Mouse (Mus musculus) CH12.LX (cell line): ENCODE measurements around the gene Pex5. TPM values are rescaled to one million over a fixed set of nuclear protein-coding genes. Genes with fewer than 3 reads are reported as not detected.

Experiments
- DNase-seq: peaks from one replicate; pipeline ENCODE4 v3.0.0-alpha.2; 2013; ENCODE audit errors: extremely low read depth
- H3K27ac ChIP-seq: 2 replicates; pipeline ENCODE4 v1.5.1; 2012; ENCODE audit warnings: low read depth, mild to moderate bottlenecking, control low read depth, moderate library complexity; ENCODE audit not compliant: insufficient read depth
- H3K27me3 ChIP-seq: replicated peaks from 2 replicates; pipeline ENCODE3; 2012; ENCODE audit warnings: inconsistent platforms
- H3K36me3 ChIP-seq, 2 experiments: replicated peaks in 1 of 2; 2 replicates each; pipeline versions ENCODE3 to v1.6.1; 2012; ENCODE audit warnings: inconsistent platforms in 1 of 2, low read length in 1 of 2, mild to moderate bottlenecking in 1 of 2, mixed read lengths in 1 of 2, moderate library complexity in 1 of 2; ENCODE audit not compliant: control insufficient read depth in 1 of 2, insufficient read depth in 1 of 2
- H3K4me1 ChIP-seq, 2 experiments: 2 replicates each; pipeline ENCODE4 v1.6.1; 2012; ENCODE audit warnings: inconsistent platforms in 1 of 2, moderate library complexity in 1 of 2; ENCODE audit not compliant: insufficient read depth in 2 of 2, control insufficient read depth in 1 of 2
- H3K4me2 ChIP-seq: 2 replicates; pipeline ENCODE4 v1.6.1; 2012; ENCODE audit warnings: low read depth, mild to moderate bottlenecking, control low read depth; ENCODE audit not compliant: poor library complexity, insufficient read depth, severe bottlenecking
- H3K4me3 ChIP-seq, 3 experiments: fragments of 150-350 bp in 1 of 3; sonication (generic) in 1 of 3; replicated peaks in 1 of 3; 2 replicates each; pipeline versions ENCODE3 to v1.5.1; 2011 to 2012; ENCODE audit warnings: low read depth in 2 of 3, low read length in 2 of 3, mild to moderate bottlenecking in 2 of 3, moderate library complexity in 2 of 3, control low read depth in 1 of 3, improper control_type of control experiment in 1 of 3, inconsistent platforms in 1 of 3, mixed read lengths in 1 of 3; ENCODE audit not compliant: poor library complexity in 1 of 3
- H3K79me2 ChIP-seq: replicated peaks from 2 replicates; pipeline ENCODE4 v1.6.1; 2012; ENCODE audit warnings: mild to moderate bottlenecking, moderate library complexity; ENCODE audit not compliant: control insufficient read depth, poor library complexity, insufficient read depth, severe bottlenecking; ENCODE audit errors: extremely low read depth
- H3K9ac ChIP-seq: 2 replicates; pipeline ENCODE4 v1.6.1; 2012; ENCODE audit warnings: low read depth, mild to moderate bottlenecking, control low read depth, moderate library complexity; ENCODE audit not compliant: insufficient read depth
- H3K9me3 ChIP-seq: replicated peaks from 2 replicates; pipeline ENCODE3; 2012; ENCODE audit warnings: low read length, inconsistent platforms, mixed read lengths
- BHLHE40 ChIP-seq: IDR thresholded peaks from 2 replicates; pipeline ENCODE4 v1.6.1; 2011; ENCODE audit warnings: mild to moderate bottlenecking, low read depth, low read length, improper control_type of control experiment
- CHD1 ChIP-seq: IDR thresholded peaks from 2 replicates; pipeline ENCODE4 v1.6.1; 2012; ENCODE audit warnings: low read depth, low read length, improper control_type of control experiment, inconsistent platforms
- CTCF ChIP-seq, 2 experiments: IDR thresholded peaks in 1 of 2; conservative IDR thresholded peaks in 1 of 2; 2 replicates each; pipeline ENCODE4 v1.5.1; 2011 to 2012; ENCODE audit warnings: low read depth in 2 of 2, low read length in 2 of 2, improper control_type of control experiment in 1 of 2, inconsistent platforms in 1 of 2, mild to moderate bottlenecking in 1 of 2, moderate library complexity in 1 of 2
- ELF1 ChIP-seq: IDR thresholded peaks from 2 replicates; pipeline ENCODE4 v1.6.1; 2014; ENCODE audit warnings: low read depth, mild to moderate bottlenecking, inconsistent platforms, low read length, improper control_type of control experiment
- GABPA ChIP-seq: IDR thresholded peaks from 2 replicates; pipeline ENCODE4 v1.6.1; 2012; ENCODE audit warnings: low read depth, low read length, improper control_type of control experiment, inconsistent platforms; ENCODE audit not compliant: insufficient replicate concordance
- HCFC1 ChIP-seq: IDR thresholded peaks from 2 replicates; pipeline ENCODE4 v1.6.1; 2012; ENCODE audit warnings: low read depth, mild to moderate bottlenecking, inconsistent platforms, low read length, improper control_type of control experiment
- IRF4 ChIP-seq: IDR thresholded peaks from 2 replicates; pipeline ENCODE4 v1.6.1; 2014; ENCODE audit warnings: low read depth, mild to moderate bottlenecking, inconsistent platforms, low read length, improper control_type of control experiment
- JUND ChIP-seq: conservative IDR thresholded peaks from 2 replicates; pipeline ENCODE4 v1.6.1; 2011; ENCODE audit warnings: low read depth, low read length, improper control_type of control experiment
- MAFK ChIP-seq: IDR thresholded peaks from 2 replicates; pipeline ENCODE4 v1.6.1; 2011; ENCODE audit warnings: low read length, improper control_type of control experiment; ENCODE audit not compliant: insufficient replicate concordance
- MEF2A ChIP-seq: IDR thresholded peaks from 2 replicates; pipeline ENCODE4 v1.6.1; 2014; ENCODE audit warnings: low read depth, mild to moderate bottlenecking, inconsistent platforms, low read length, improper control_type of control experiment, borderline replicate concordance
- MXI1 ChIP-seq: IDR thresholded peaks from 2 replicates; pipeline ENCODE4 v1.6.1; 2011; ENCODE audit warnings: mild to moderate bottlenecking, low read depth, low read length, improper control_type of control experiment
- NELFE ChIP-seq: IDR thresholded peaks from 2 replicates; pipeline ENCODE4 v1.6.1; 2011; ENCODE audit warnings: low read depth, low read length, improper control_type of control experiment
- PAX5 ChIP-seq: IDR thresholded peaks from 2 replicates; pipeline ENCODE4 v1.6.1; 2012; ENCODE audit warnings: low read length, inconsistent platforms, mixed read lengths
- POLR2A ChIP-seq: IDR thresholded peaks from 2 replicates; pipeline ENCODE4 v1.6.1; 2011; ENCODE audit warnings: low read depth, mild to moderate bottlenecking, improper control_type of control experiment, low read length
- POLR2AphosphoS2 ChIP-seq: IDR thresholded peaks from 2 replicates; pipeline ENCODE4 v1.6.1; 2011; ENCODE audit warnings: low read depth, low read length, improper control_type of control experiment
- RAD21 ChIP-seq: IDR thresholded peaks from 2 replicates; pipeline ENCODE4 v1.6.1; 2011; ENCODE audit warnings: low read depth, mild to moderate bottlenecking, low read length, improper control_type of control experiment, moderate library complexity
- RCOR1 ChIP-seq: conservative IDR thresholded peaks from 2 replicates; pipeline ENCODE4 v1.6.1; 2012; ENCODE audit warnings: low read depth, mild to moderate bottlenecking, inconsistent platforms, low read length, improper control_type of control experiment
- SIN3A ChIP-seq: IDR thresholded peaks from 2 replicates; pipeline ENCODE4 v1.6.1; 2012; ENCODE audit warnings: low read length, improper control_type of control experiment, inconsistent platforms
- SMC3 ChIP-seq: IDR thresholded peaks from 2 replicates; pipeline ENCODE4 v1.6.1; 2011; ENCODE audit warnings: low read depth, low read length, improper control_type of control experiment
- TBP ChIP-seq: conservative IDR thresholded peaks from 2 replicates; pipeline ENCODE4 v1.6.1; 2011; ENCODE audit warnings: low read depth, low read length, improper control_type of control experiment
- TCF12 ChIP-seq: IDR thresholded peaks from 2 replicates; pipeline ENCODE4 v1.6.1; 2014; ENCODE audit warnings: low read depth, mild to moderate bottlenecking, inconsistent platforms, low read length, improper control_type of control experiment
- UBTF ChIP-seq: IDR thresholded peaks from 2 replicates; pipeline ENCODE4 v1.6.1; 2012; ENCODE audit warnings: low read depth, mild to moderate bottlenecking, inconsistent platforms, low read length, improper control_type of control experiment, moderate library complexity
- USF1 ChIP-seq: IDR thresholded peaks from 2 replicates; pipeline ENCODE4 v1.6.1; 2014; ENCODE audit warnings: low read depth, mild to moderate bottlenecking, inconsistent platforms, low read length, improper control_type of control experiment
- ZKSCAN1 ChIP-seq: IDR thresholded peaks from 2 replicates; pipeline ENCODE4 v1.6.1; 2012; ENCODE audit warnings: low read depth, inconsistent platforms, low read length, improper control_type of control experiment, borderline replicate concordance
- ZMIZ1 ChIP-seq: IDR thresholded peaks from 2 replicates; pipeline ENCODE4 v1.6.1; 2012; ENCODE audit warnings: low read depth, mild to moderate bottlenecking, inconsistent platforms, low read length, improper control_type of control experiment
- dilution Hi-C: fragments of 300-500 bp; cut with MboI; formaldehyde crosslinking; loops from 2 replicates; pipeline ENCODE4 v1.14.3; 2020; ENCODE audit warnings: low sequenced_read_pairs; ENCODE audit not compliant: extremely low pct_unique_long_range_greater_than_20kb, extremely low pct_ligation_motif_present
- in situ Hi-C: fragments of 300-500 bp; cut with MboI; formaldehyde crosslinking; loops from 3 replicates; pipeline ENCODE4 v1.14.3; 2019; ENCODE audit warnings: low sequenced_read_pairs, low pct_ligation_motif_present, low pct_unique_long_range_greater_than_20kb, mixed read lengths
- polyA plus RNA-seq: library from polyadenylated mRNA; unstranded; fragments of >175 nt; gene quantifications from 2 replicates; pipeline ENCODE4 v1.2.1, GENCODE M21; 2012; ENCODE audit warnings: low read depth; ENCODE audit not compliant: insufficient read length
- total RNA-seq, 2 experiments: library from RNA; depleted of rRNA; stranded (reverse); fragments of 300-350 nt in 1 of 2; fragments of >200 nt in 1 of 2; gene quantifications; 2 replicates each; pipeline ENCODE4 v1.2.3; 2012 to 2014

Gene Pex5
- total and polyA plus RNA-seq, 3 experiments, result 21.2 to 29.2 (median 24.6) TPM

DNA sequence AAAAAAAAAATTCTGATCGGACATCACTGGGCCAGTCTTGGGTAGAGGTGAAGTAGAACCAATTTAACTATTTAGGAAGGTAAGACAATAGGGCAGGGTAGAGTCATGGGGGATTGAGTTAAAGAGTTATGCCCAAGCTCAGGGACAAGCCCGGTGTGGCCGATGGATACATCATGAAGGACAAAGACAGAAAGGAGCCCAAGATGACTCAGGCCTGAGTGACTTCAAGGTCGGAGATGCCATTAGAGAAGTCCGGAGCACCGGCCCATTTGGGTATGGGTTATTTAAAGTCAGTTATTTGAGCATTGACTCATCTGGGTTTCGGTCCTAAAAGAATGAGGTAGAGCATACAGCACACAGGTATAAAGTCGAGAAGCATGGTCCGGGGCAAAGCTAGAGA lies 31.6 kb upstream of the Pex5 start:
- no peak overlapping the region for H3K4me3 ChIP-seq
- peaks cover 0 to 36% of the 10 kb centered on the region in 2 experiments; a peak in 2 of 4 replicates for H3K4me1 ChIP-seq
- DNase-seq, result no peak
- no peak overlapping the region for H3K27ac ChIP-seq
- no peaks in the 10 kb centered on the region for H3K27me3 ChIP-seq
- H3K79me2 ChIP-seq, result no peaks in the 10 kb centered on the region
- H3K36me3 ChIP-seq, result peaks cover 0 to 44% of the 10 kb centered on the region in 2 experiments
- no peak overlapping the region for H3K4me2 ChIP-seq
- in situ Hi-C loops, result no loop called here
- no peak overlapping the region for H3K9ac ChIP-seq
- dilution Hi-C loops, result no loop called here
- no peaks in the 10 kb centered on the region for H3K9me3 ChIP-seq
- no peak for TF ChIP-seq SMC3
- TF ChIP-seq MEF2A, result no peak
- TF ChIP-seq BHLHE40, result no peak
- no peak for TF ChIP-seq RAD21
- TF ChIP-seq CHD1, result no peak
- no peak for TF ChIP-seq HCFC1
- no peak for TF ChIP-seq TBP
- TF ChIP-seq USF1, result no peak
- no peak for TF ChIP-seq SIN3A
- TF ChIP-seq CTCF (conservative IDR thresholded peaks at IDR 0.05 in 1 of 2, IDR thresholded peaks at IDR 0.05 in 1 of 2; ENCODE audit: low read depth in 2 of 2, low read length in 2 of 2), result no peak
- no peak for TF ChIP-seq ELF1

- dilution Hi-C loops (no loop called here), in situ Hi-C loops (no loop called here)
- Histone ChIP-seq H3K4me2 (no peak overlapping the region), H3K9me3 (no peaks in the 10 kb centered on the region), H3K36me3 (peaks cover 0 to 49% of the 10 kb centered on the region in 2 experiments), H3K27ac (no peak overlapping the region), H3K9ac (no peak overlapping the region), H3K4me3 (no peak overlapping the region), H3K4me1 (peaks cover 0 to 33% of the 10 kb centered on the region in 2 experiments; a peak in 2 of 4 replicates), H3K27me3 (no peaks in the 10 kb centered on the region), H3K79me2 (no peaks in the 10 kb centered on the region)
- DNase-seq, result no peak
- TF ChIP-seq NELFE, result no peak
- TF ChIP-seq IRF4, result no peak
- TF ChIP-seq JUND, result no peak
- no peak for TF ChIP-seq POLR2A
- TF ChIP-seq ZMIZ1, result no peak
- TF ChIP-seq PAX5, result no peak
- no peak for TF ChIP-seq MAFK
- TF ChIP-seq RCOR1, result no peak
- TF ChIP-seq ZKSCAN1, result no peak
- TF ChIP-seq TCF12, result no peak
- no peak for TF ChIP-seq MXI1
- TF ChIP-seq POLR2AphosphoS2, result no peak
- TF ChIP-seq GABPA, result no peak
- no peak for TF ChIP-seq UBTF
- TF ChIP-seq SIN3A, result no peak
- TF ChIP-seq USF1, result no peak
- TF ChIP-seq, all 38 proteins: peak for 0
These were observed 31.2 kb upstream of the Pex5 start for GRCm38 (mm10) chr6:124446024-124446423.
